Mouse (Mus musculus) brain, embryonic 14.5 days (tissue): ENCODE data around the gene Wwc2. TPM values are rescaled to one million over a fixed set of nuclear protein-coding genes. Genes with fewer than 3 reads are reported as not detected.
A peak's percentile ranks its signal among the peaks of the same experiment; 100 is the strongest.

Experiments used
- DNase-seq: peaks from one replicate; pipeline ENCODE4 v3.0.0-alpha.2; 2011; ENCODE audit warnings: low read depth
- CTCF ChIP-seq: fragments of 200-500 bp; IDR thresholded peaks from 2 replicates; pipeline ENCODE4 v1.5.1; 2012; ENCODE audit warnings: inconsistent platforms, mild to moderate bottlenecking, moderate library complexity, borderline replicate concordance; ENCODE audit not compliant: insufficient read depth, insufficient read length; ENCODE audit errors: extremely low read depth
- POLR2A ChIP-seq: fragments of 200-500 bp; IDR thresholded peaks from 2 replicates; pipeline ENCODE4 v1.6.1; 2012; ENCODE audit warnings: mild to moderate bottlenecking, inconsistent platforms, borderline replicate concordance; ENCODE audit not compliant: poor library complexity, insufficient read depth, insufficient read length, severe bottlenecking; ENCODE audit errors: extremely low read depth
- polyA plus RNA-seq: library from polyadenylated mRNA; depleted of rRNA; stranded (reverse); fragments of >200 nt; gene quantifications from 2 replicates; pipeline ENCODE4 v1.2.3, GENCODE M21; 2012

Wwc2 gene
- polyA plus RNA-seq, 1 experiment = 6.8 TPM

DNA sequence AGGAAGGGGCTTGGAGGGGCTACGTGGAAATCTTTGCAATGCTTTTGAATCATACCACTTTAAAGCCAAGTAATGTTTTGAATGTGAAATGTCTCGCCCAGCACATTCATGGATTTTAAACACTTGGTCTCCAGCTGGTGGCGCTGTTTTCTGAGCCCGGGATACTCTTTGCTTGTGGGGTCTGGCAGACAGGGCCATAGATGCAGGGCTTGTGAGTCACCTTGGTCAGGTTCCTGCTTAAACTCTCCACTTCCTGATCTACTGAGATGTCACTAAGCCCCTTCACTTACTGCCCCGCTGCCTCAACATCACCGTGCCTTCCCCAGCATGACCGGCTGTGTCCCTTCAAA is 180.1 kb downstream of the Wwc2 start:
- TF ChIP-seq POLR2A (no peak), CTCF (no peak)
- no peak for DNase-seq

- TF ChIP-seq POLR2A (no peak), CTCF (no peak)
- DNase-seq = no peak
Measured at GRCm38 (mm10) chr8:47809970-47810665, 180.6 kb downstream of the Wwc2 start.

- no peak for DNase-seq
- TF ChIP-seq POLR2A (no peak), CTCF (no peak)
Measured at GRCm38 (mm10) chr8:47804262-47804661, 186.5 kb downstream of the Wwc2 start.

GRCm38 (mm10) chr8:47802349-47802748 is 188.4 kb downstream of the Wwc2 start:
- TF ChIP-seq CTCF (no peak), POLR2A (no peak)
- DNase-seq = no peak

GRCm38 (mm10) chr8:47799438-47799837 is 191.3 kb downstream of the Wwc2 start:
- TF ChIP-seq CTCF = no peak
- TF ChIP-seq POLR2A = no peak
- DNase-seq = no peak

DNA sequence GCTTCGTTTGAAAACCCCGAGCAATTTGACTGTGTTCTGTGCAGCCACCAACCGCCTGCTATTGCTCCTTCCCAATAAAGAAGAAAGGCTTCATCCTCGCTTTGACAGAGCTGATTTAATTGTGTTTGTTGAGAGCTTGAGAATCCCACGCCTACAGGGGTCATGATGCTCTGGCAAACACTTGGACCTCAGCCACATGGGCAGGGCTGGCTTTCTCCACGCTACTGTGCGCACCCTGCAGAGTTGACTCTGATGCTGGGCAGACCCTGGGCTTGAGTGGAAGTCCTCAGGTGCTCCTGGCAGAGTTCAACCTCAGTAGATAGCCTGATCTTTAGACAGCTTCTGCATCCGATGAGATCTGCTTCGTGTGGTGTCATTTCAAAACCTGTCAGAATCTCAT is 198.7 kb downstream of the Wwc2 start:
- TF ChIP-seq CTCF = no peak
- no peak for TF ChIP-seq POLR2A
- DNase-seq = peak; percentile 9

GRCm38 (mm10) chr8:47787705-47788104 is 203.0 kb downstream of the Wwc2 start:
- no peak for TF ChIP-seq CTCF
- TF ChIP-seq POLR2A = no peak

DNA sequence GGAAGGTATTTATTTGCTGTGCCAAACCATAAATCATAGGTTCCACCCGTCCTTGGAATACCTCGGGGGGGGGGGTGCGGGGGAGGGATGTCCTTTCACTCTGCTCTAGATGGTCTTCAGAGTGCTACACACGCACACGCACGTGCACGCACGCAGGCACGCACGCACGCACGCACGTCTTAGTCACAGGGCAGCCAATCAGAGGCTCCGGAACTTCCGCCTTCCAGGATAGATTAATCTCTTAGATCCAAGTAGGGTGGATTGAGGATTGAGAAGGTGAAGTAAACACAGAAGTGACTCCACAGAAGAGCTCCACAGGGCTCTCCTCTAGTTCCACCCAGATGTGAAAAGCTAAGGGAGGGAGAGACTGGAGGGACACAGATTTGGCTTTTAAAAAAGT is 204.4 kb downstream of the Wwc2 start:
- no peak for TF ChIP-seq POLR2A
- TF ChIP-seq CTCF = no peak
- DNase-seq = no peak

More at GRCm38 (mm10) chr8:47787705-47788104, 203.0 kb downstream of the Wwc2 start:
- DNase-seq = peak; percentile 52

GRCm38 (mm10) chr8:47784436-47784835 is 206.3 kb downstream of the Wwc2 start:
- no peak for DNase-seq
- TF ChIP-seq CTCF (no peak), POLR2A (no peak)

DNA sequence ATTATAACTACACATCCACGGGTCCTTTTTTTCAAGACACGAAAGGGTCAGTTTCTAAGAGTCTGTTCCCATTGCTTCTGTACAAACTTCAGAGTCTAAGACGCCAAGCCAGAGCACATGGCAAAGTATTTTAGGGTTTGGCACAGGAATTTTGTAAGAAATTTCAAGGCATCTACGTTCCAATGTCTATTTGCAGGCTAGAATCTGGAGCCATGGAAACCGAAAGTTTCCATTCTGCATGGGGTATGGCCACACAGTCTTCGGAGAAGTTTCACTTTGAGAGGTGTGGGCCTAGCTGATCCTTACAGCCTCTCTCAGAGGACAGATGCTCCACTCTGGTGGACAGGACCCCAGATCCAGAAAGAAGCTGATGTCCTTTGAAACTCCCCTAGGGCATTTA is 206.8 kb downstream of the Wwc2 start:
- no peak for DNase-seq

DNA sequence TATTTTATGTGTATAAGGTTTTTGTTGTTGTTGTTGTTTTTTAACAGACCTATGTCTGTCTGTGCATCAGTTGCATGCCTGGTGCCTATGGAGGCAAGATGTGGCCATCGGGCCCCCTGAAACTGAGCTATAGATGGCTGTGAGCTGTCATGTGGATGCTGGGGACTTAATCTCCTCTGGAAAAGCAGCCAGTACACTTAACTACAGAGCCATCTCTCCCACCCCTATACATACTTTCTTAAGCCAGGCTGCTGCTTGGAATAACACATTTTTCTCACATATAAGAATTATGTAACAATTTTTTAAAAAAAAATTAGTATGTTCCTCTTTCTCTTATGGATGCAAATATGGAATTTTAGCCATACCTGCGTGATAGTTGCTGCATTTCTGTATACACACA is 207.2 kb downstream of the Wwc2 start:
- DNase-seq = no peak
- TF ChIP-seq POLR2A (no peak), CTCF (no peak)

More for the DNA sequence above, 206.8 kb downstream of the Wwc2 start:
- TF ChIP-seq CTCF (no peak), POLR2A (no peak)

DNA sequence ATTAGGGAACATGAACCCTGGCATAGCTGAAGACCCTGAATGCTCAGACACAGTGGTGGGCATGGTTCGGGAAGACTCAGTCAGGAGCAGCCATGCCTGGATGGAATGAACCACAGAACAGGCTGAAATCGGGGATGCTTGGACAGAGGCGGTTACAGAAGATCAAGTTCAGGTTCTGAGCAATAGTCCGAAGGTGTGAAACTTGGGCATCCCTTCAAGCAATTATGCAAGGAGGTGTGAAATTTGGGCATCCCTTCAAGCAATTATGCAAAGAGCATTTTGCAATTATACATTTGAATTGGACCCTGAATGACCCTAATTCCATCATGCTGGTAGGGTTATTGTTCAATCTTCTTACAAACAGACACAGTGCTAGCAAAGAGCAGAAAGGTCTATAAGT is 208.8 kb downstream of the Wwc2 start:
- TF ChIP-seq CTCF (no peak), POLR2A (no peak)
- no peak for DNase-seq
